Mouse (Mus musculus): ENCODE results near the gene Chp1. TPM values are rescaled to one million over a fixed set of nuclear protein-coding genes. Genes with fewer than 3 reads are reported as not detected.
"Not testable (repeated sequence)": the region's sequence is repeated elsewhere in the genome, so short reads cannot be mapped to it uniquely, and the experiment has no call there.

Gene Chp1
- polyA plus RNA-seq, 1 experiment from 2014 or later, result 52.5 TPM

DNA sequence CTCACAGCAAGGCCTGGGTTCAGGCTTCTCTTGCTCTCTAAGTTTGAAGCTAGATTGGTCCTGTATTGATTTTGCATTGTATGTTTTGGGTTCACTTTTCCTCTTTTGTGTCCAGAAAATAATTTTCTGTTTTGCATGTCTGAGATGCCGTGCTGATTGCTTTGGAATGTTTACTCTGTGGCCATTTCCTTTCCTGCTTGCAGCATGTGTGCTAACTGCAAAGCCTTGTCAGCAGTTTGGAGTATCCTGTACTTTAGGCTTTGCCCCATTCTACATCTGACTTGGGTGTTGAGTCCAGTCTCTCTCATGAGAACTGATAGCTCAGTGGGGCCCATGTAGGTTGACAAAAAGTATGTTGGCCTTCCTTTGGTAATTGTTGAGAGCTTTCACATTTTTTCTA lies 55.0 kb downstream of the Chp1 start:
- H3K27me3 ChIP-seq (ENCODE audit: control insufficient read depth, insufficient read depth, low read length), result no peaks in the 10 kb centered on the region
- H3K4me2 ChIP-seq (ENCODE audit: low read depth, low read length), result no peak overlapping the region; the same call in 1 of the 2 replicates
- no peak overlapping the region; the same call in 1 of the 2 replicates for H3K27ac ChIP-seq (ENCODE audit: low read length)
- ATAC-seq (replicated peaks; ENCODE audit: extremely low read depth, insufficient read depth, low FRiP score), result no peak
- 0 out of 2 replicates have a peak overlapping the region, but pooled peaks have one; percentile 25 for H3K9ac ChIP-seq (ENCODE audit: low read length)
- no peaks in the 10 kb centered on the region for H3K9me3 ChIP-seq (replicated peaks; ENCODE audit: control insufficient read depth, low read length)
- no peak overlapping the region for H3K4me3 ChIP-seq (ENCODE audit: low read length)
- 27% methylated on average over 1 of the region's 1 CpGs for WGBS
- H3K36me3 ChIP-seq (ENCODE audit: control insufficient read depth, insufficient read depth), result peaks cover 40% of the 10 kb centered on the region
- peaks cover 34% of the 10 kb centered on the region for H3K4me1 ChIP-seq (ENCODE audit: control insufficient read depth, insufficient read depth, low read length)

DNA sequence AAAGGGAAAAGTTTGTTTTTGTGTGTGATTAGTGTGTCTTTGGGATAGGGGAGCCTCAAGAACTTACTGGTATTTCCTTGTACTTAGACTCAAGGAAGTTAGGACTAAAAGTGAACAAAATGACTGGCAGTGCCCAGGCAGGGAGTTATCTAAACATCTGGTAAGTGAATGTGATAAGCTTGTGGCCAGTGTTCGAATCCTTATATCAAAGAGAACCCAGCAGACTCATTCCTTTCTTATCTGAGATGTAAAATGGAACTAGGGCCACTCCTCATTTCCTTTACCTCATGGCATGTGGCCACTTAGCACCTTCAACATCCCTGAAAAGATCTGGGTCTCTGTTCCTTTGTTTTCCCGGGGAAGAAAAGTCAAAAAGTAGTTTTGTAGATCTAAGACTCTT lies 56.4 kb downstream of the Chp1 start:
- WGBS, result 14% methylated on average over 2 of the region's 2 CpGs
- no peak overlapping the region for H3K4me3 ChIP-seq (ENCODE audit: low read length)
- H3K4me2 ChIP-seq (ENCODE audit: low read depth, low read length), result no peak overlapping the region
- H3K9ac ChIP-seq (ENCODE audit: low read length), result no peak overlapping the region
- no peak for ATAC-seq (replicated peaks; ENCODE audit: extremely low read depth, insufficient read depth, low FRiP score)
- no peaks in the 10 kb centered on the region for H3K9me3 ChIP-seq (replicated peaks; ENCODE audit: control insufficient read depth, low read length)
- H3K27ac ChIP-seq (ENCODE audit: low read length), result no peak overlapping the region
- peaks cover 46% of the 10 kb centered on the region for H3K36me3 ChIP-seq (ENCODE audit: control insufficient read depth, insufficient read depth)
- peaks cover 29% of the 10 kb centered on the region for H3K4me1 ChIP-seq (ENCODE audit: control insufficient read depth, insufficient read depth, low read length)
- no peaks in the 10 kb centered on the region for H3K27me3 ChIP-seq (ENCODE audit: control insufficient read depth, insufficient read depth, low read length)

DNA sequence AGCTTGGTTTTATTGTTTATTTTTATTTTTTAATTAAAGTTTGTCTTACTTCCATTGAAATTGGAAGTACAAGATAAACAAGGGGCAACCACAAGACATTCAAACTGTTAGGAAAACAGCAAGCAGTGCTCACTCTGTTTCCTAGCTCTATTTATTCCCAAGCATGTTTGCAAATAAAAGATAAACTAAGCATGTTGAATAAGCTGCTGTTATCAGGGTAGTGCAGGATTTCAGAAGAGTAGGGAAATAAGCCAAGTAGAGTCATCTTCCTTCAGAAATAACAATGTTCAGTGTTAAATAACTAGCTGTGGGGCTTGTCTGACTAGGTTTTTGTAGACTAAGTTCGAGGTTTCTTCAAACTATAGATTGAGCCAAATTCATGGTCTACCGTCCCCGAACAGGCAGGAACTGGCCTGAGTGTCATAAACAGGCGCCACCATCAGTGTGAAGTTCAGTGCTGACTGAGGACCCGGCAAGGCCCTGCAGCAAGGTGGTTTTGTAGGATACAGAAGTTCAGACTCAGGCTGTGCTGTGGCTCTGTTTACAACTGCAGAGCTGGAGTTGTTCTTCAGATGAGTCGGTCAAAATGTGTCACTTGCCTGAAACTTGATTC lies 58.0 kb downstream of the Chp1 start:
- 85% methylated on average over 6 of the region's 6 CpGs for WGBS
- Histone ChIP-seq H3K9ac (ENCODE audit: low read length) (no peak overlapping the region), H3K27ac (ENCODE audit: low read length) (no peak overlapping the region), H3K27me3 (ENCODE audit: control insufficient read depth, insufficient read depth, low read length) (no peaks in the 10 kb centered on the region), H3K9me3 (replicated peaks; ENCODE audit: control insufficient read depth, low read length) (no peaks in the 10 kb centered on the region), H3K4me2 (ENCODE audit: low read depth, low read length) (no peak overlapping the region), H3K4me3 (ENCODE audit: low read length) (no peak overlapping the region), H3K36me3 (ENCODE audit: control insufficient read depth, insufficient read depth) (peaks cover 46% of the 10 kb centered on the region), H3K4me1 (ENCODE audit: control insufficient read depth, insufficient read depth, low read length) (peaks cover 27% of the 10 kb centered on the region)
- ATAC-seq (replicated peaks; ENCODE audit: extremely low read depth, insufficient read depth, low FRiP score), result no peak

DNA sequence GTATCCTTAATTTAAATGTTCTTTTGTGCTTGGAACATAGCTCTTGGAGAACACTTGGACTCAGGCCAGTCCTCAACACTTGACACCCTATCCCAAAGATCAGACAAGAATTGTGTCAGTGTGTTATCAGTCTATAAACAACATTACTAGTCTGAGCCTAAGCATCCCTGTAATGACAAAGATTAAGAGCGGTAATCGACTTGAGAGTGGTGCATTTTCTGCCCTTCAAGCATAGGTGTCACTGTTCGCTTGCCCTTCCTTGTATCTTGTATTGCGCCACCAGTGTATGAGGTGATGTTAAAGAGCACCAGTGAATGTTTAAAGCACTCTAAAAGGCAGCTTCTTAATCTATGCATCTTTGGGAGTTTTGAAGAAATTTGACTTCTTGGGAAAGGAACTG lies 59.5 kb downstream of the Chp1 start:
- H3K36me3 ChIP-seq (ENCODE audit: control insufficient read depth, insufficient read depth), result peaks cover 38% of the 10 kb centered on the region
- no peak for ATAC-seq (replicated peaks; ENCODE audit: extremely low read depth, insufficient read depth, low FRiP score)
- 80% methylated on average over 4 of the region's 4 CpGs for WGBS

DNA sequence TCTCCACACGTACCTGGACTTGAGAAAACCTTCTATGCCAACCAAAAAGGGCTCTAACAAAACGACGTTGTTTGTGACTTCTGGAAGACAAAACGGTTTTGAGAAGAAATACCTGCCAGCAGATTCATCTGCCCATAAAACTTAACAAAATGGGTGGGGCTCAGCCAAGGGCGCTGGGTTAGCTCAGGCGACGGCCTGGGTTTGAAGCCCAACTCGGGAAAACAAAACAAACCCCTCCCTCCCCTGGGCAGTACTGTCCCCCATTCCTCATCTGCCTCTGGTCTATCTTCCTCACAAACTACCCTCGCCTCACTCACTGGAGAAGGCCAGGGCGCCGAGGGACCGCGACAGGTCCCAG lies 70.3 kb downstream of the Chp1 start:
- H3K27ac ChIP-seq (ENCODE audit: low read length), result peak overlapping the region; percentile 66
- 0% methylated on average over 13 of the region's 13 CpGs for WGBS
- ATAC-seq (replicated peaks; ENCODE audit: extremely low read depth, insufficient read depth, low FRiP score), result peak; percentile 59

More for the DNA sequence above, 59.5 kb downstream of the Chp1 start:
- Histone ChIP-seq H3K4me2 (ENCODE audit: low read depth, low read length) (no peak overlapping the region), H3K4me1 (ENCODE audit: control insufficient read depth, insufficient read depth, low read length) (peaks cover 18% of the 10 kb centered on the region), H3K27ac (ENCODE audit: low read length) (no peak overlapping the region), H3K9ac (ENCODE audit: low read length) (no peak overlapping the region), H3K4me3 (ENCODE audit: low read length) (no peak overlapping the region), H3K27me3 (ENCODE audit: control insufficient read depth, insufficient read depth, low read length) (no peaks in the 10 kb centered on the region), H3K9me3 (replicated peaks; ENCODE audit: control insufficient read depth, low read length) (no peaks in the 10 kb centered on the region)

DNA sequence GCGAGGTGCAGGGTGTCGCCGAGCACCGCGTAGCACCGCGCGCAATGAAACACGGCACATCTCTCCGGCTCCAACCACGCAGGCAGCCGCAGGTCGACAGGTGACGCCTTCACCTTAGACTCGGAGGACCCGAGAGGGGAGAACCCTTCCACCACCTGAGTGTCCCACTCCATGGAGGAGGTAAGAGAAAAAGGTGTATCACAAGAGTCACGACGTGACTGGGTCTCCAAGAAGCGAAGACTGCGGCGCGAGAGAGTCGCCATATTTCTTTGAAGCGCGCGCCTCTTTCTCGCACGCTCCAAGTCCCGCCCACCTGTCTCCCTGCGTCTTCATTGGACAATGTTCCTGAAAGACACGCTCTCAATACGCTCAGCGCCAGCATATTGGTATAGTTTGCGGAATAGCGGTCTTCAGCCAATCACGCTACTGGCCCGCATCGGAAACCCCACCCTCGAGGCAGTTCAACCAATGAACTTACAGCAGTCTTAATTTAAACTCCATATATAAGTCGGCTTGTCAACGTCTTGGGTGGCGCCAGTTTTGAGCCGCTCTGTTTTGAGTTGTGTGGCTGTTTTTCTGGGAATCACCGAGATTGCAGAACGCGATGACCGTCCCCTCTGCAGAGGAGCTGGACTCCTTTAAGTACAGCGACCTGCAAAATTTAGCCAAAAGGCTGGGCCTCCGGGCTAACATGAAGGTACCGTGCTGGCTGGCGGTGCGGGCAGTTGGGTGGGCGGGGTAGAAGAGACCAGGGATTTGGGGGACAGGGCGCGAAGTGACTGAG lies 70.9 kb downstream of the Chp1 start, which contains the start of the genes Nusap1 and Oip5:
Nusap1 (plus strand) TSS at position 100 of the 784 bp plus-strand sequence.
Oip5 (minus strand) TSS at position 271 of the 784 bp plus-strand sequence.
- peak; percentile 100 for ATAC-seq (replicated peaks; ENCODE audit: extremely low read depth, insufficient read depth, low FRiP score)
- WGBS, result under 1% methylated on average over 55 of the region's 55 CpGs
- Histone ChIP-seq H3K36me3 (ENCODE audit: control insufficient read depth, insufficient read depth) (no peaks in the 10 kb centered on the region), H3K9ac (ENCODE audit: low read length) (peak within 1 kb of the TSS; percentile 81), H3K27ac (ENCODE audit: low read length) (peak within 1 kb of the TSS; percentile 66), H3K4me3 (ENCODE audit: low read length) (peak within 1 kb of the TSS; percentile 81), H3K4me2 (ENCODE audit: low read depth, low read length) (peak within 1 kb of the TSS; percentile 87), H3K9me3 (replicated peaks; ENCODE audit: control insufficient read depth, low read length) (no peaks in the 10 kb centered on the region), H3K4me1 (ENCODE audit: control insufficient read depth, insufficient read depth, low read length) (peaks cover 19% of the 10 kb centered on the region), H3K27me3 (ENCODE audit: control insufficient read depth, insufficient read depth, low read length) (no peaks in the 10 kb centered on the region)

More for the DNA sequence above, 70.3 kb downstream of the Chp1 start:
- Histone ChIP-seq H3K4me1 (ENCODE audit: control insufficient read depth, insufficient read depth, low read length) (peaks cover 19% of the 10 kb centered on the region), H3K9me3 (replicated peaks; ENCODE audit: control insufficient read depth, low read length) (no peaks in the 10 kb centered on the region), H3K27me3 (ENCODE audit: control insufficient read depth, insufficient read depth, low read length) (no peaks in the 10 kb centered on the region), H3K36me3 (ENCODE audit: control insufficient read depth, insufficient read depth) (no peaks in the 10 kb centered on the region), H3K4me2 (ENCODE audit: low read depth, low read length) (peak overlapping the region; percentile 87), H3K4me3 (ENCODE audit: low read length) (peak overlapping the region; percentile 81), H3K9ac (ENCODE audit: low read length) (peak overlapping the region; percentile 81)

DNA sequence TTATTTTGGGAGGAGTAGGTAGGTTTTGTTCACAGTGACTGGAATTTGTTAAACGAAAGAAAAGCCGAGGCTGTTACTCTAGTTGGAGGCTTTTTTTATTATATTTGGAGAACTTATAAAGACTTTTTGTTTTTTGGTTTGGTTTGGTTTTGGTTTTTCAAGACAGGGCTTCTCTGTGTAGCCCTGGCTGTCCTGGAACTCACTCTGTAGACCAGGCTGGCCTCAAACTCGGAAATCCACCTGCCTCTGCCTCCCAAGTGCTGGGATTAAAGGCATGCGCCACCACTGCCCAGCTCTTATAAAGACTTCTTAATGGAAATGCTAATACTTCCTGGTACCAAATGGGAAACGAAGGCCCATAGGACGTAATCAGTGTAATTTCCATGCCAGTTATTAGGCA lies 71.5 kb downstream of the Chp1 start:
- Histone ChIP-seq H3K4me1 (ENCODE audit: control insufficient read depth, insufficient read depth, low read length) (peaks cover 19% of the 10 kb centered on the region), H3K4me3 (ENCODE audit: low read length) (peak overlapping the region; percentile 81), H3K9ac (ENCODE audit: low read length) (peak overlapping the region; percentile 69), H3K27ac (ENCODE audit: low read length) (peak overlapping the region; percentile 52), H3K4me2 (ENCODE audit: low read depth, low read length) (peak overlapping the region; percentile 75)
- not testable (repeated sequence) for H3K27me3 ChIP-seq (ENCODE audit: control insufficient read depth, insufficient read depth, low read length); H3K36me3 ChIP-seq (ENCODE audit: control insufficient read depth, insufficient read depth); H3K9me3 ChIP-seq (replicated peaks; ENCODE audit: control insufficient read depth, low read length); ATAC-seq (replicated peaks; ENCODE audit: extremely low read depth, insufficient read depth, low FRiP score)
- 5% methylated on average over 6 of the region's 6 CpGs for WGBS

DNA sequence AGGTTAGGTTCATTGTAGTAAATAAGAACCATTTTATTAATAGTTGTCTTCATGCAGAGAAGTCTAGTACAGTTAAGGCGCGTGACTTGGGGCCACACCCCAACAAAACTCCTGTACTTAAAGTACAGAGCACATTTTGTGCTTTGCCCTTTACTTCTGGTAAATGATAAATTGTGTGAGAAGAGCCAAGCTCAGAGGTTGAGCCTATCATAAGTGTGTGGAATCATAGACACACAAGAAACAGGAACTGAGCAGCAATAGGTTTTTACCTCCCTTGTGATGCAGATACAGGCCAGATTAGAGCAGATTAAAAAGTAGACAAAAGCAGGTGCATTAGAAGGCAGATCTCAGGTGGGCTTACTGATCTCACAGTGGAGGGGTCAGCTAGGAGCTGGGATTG lies 73.8 kb downstream of the Chp1 start:
- Histone ChIP-seq H3K27ac (ENCODE audit: low read length) (no peak overlapping the region), H3K4me3 (ENCODE audit: low read length) (no peak overlapping the region), H3K9ac (ENCODE audit: low read length) (no peak overlapping the region), H3K4me1 (ENCODE audit: control insufficient read depth, insufficient read depth, low read length) (peaks cover 19% of the 10 kb centered on the region), H3K27me3 (ENCODE audit: control insufficient read depth, insufficient read depth, low read length) (no peaks in the 10 kb centered on the region), H3K36me3 (ENCODE audit: control insufficient read depth, insufficient read depth) (peaks cover 2% of the 10 kb centered on the region; the same call in 1 of the 2 replicates), H3K4me2 (ENCODE audit: low read depth, low read length) (peak overlapping the region; percentile 5), H3K9me3 (replicated peaks; ENCODE audit: control insufficient read depth, low read length) (no peaks in the 10 kb centered on the region)
- ATAC-seq (replicated peaks; ENCODE audit: extremely low read depth, insufficient read depth, low FRiP score), result no peak
- 96% methylated on average over 2 of the region's 2 CpGs for WGBS
